Mouse (Mus musculus) midbrain, embryonic 16.5 days (tissue): ENCODE data around the gene Zc3h7b. TPM values are rescaled to one million over a fixed set of nuclear protein-coding genes. Genes with fewer than 3 reads are reported as not detected.
A peak's percentile ranks its signal among the peaks of the same experiment; 100 is the strongest.
"Not testable (repeated sequence)": the region's sequence is repeated elsewhere in the genome, so short reads cannot be mapped to it uniquely, and the experiment has no call there.

Experiments
- ATAC-seq: fragments of 200-750 bp; cut with Nextera tagmentation; 2 replicates; pipeline ENCODE4 v1.8.0; 2017; ENCODE audit warnings: moderate TSS enrichment
- H3K27ac ChIP-seq: fragments of 300-500 bp; sonication (generic); 2 replicates; pipeline ENCODE4 v1.5.1; 2014; ENCODE audit warnings: mild to moderate bottlenecking, low read length, mixed read lengths
- H3K27me3 ChIP-seq: fragments of 300-500 bp; sonication (generic); 2 replicates; pipeline ENCODE4 v1.6.1; 2014; ENCODE audit warnings: low read depth, low read length, mixed read lengths; ENCODE audit not compliant: control insufficient read depth, insufficient read depth
- H3K36me3 ChIP-seq: fragments of 300-500 bp; sonication (generic); 2 replicates; pipeline ENCODE4 v1.6.1; 2014; ENCODE audit warnings: mild to moderate bottlenecking, low read length, moderate library complexity, mixed read lengths; ENCODE audit not compliant: control insufficient read depth, insufficient read depth
- H3K4me1 ChIP-seq: fragments of 300-500 bp; sonication (generic); 2 replicates; pipeline ENCODE4 v1.6.1; 2014; ENCODE audit warnings: mild to moderate bottlenecking, low read length, mixed read lengths; ENCODE audit not compliant: control insufficient read depth, insufficient read depth
- H3K4me2 ChIP-seq: fragments of 300-500 bp; sonication (generic); 2 replicates; pipeline ENCODE4 v1.6.1; 2014; ENCODE audit warnings: mild to moderate bottlenecking, low read length, mixed read lengths
- H3K4me3 ChIP-seq: fragments of 300-500 bp; sonication (generic); 2 replicates; pipeline ENCODE4 v1.5.1; 2014; ENCODE audit warnings: low read depth, mild to moderate bottlenecking, low read length, moderate library complexity, mixed read lengths
- H3K9ac ChIP-seq: fragments of 300-500 bp; sonication (generic); 2 replicates; pipeline ENCODE4 v1.6.1; 2014; ENCODE audit warnings: low read depth, low read length, mixed read lengths
- H3K9me3 ChIP-seq: fragments of 300-500 bp; sonication (generic); replicated peaks from 2 replicates; pipeline ENCODE4 v1.6.1; 2014; ENCODE audit warnings: mild to moderate bottlenecking, low read length, mixed read lengths; ENCODE audit not compliant: control insufficient read depth, poor library complexity, severe bottlenecking
- WGBS: fragments of 180-500 bp; shearing (Covaris S2); extraction: QIAGEN DNeasy Blood & Tissue Kit; methylation state at CpG from one replicate; pipeline ENCODE4 v1.1.7; 2014; 5-methylcytosine and 5-hydroxymethylcytosine counted together
- polyA plus RNA-seq: library from polyadenylated mRNA; unstranded; fragments of >200 nt; fragmentation: Nextera tagmentation; extraction: Ambion mirVana; gene quantifications from 2 replicates; pipeline ENCODE4 v1.2.1, GENCODE M21; 2015

Gene Zc3h7b
- polyA plus RNA-seq, 1 experiment from 2014 or later: 54.2 TPM

DNA sequence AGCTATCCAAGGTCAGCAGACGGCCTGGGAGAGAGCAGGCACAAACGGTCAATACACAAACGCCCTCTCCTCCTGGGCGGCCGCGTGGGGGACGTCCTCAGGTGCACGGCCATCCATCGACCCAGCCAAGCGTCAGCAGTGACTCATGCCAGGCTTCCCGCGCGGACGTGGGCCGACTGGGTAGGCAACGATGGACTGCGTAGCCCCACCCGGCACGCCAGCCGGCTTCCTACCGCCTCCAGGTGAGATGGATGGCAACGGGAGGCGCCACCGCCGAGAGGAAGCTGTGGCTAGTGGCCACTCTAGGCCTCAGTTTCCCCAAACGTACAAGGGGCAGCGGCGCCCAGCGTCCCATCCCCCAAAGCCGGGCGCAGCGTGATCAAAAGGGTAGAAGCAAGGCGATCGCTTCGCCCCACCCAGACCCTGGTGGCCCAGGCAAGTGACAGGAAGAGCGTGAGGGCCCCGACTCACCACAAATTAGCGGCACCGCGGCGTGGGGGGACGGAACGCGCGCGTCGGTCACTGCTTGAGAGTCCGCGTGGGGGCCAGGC is 15.5 kb upstream of the Zc3h7b start:
- peaks cover 15% of the 10 kb centered on the region for H3K4me1 ChIP-seq
- H3K4me2 ChIP-seq: peak overlapping the region; percentile 91
- peak overlapping the region; percentile 66 for H3K4me3 ChIP-seq
- peak overlapping the region; percentile 87 for H3K9ac ChIP-seq
- H3K27ac ChIP-seq: peak overlapping the region; percentile 43
- H3K27me3 ChIP-seq: no peaks in the 10 kb centered on the region
- peak; percentile 54 for ATAC-seq
- no peaks in the 10 kb centered on the region for H3K9me3 ChIP-seq
- H3K36me3 ChIP-seq: no peaks in the 10 kb centered on the region
- 0% methylated on average over 49 of the region's 49 CpGs for WGBS

DNA sequence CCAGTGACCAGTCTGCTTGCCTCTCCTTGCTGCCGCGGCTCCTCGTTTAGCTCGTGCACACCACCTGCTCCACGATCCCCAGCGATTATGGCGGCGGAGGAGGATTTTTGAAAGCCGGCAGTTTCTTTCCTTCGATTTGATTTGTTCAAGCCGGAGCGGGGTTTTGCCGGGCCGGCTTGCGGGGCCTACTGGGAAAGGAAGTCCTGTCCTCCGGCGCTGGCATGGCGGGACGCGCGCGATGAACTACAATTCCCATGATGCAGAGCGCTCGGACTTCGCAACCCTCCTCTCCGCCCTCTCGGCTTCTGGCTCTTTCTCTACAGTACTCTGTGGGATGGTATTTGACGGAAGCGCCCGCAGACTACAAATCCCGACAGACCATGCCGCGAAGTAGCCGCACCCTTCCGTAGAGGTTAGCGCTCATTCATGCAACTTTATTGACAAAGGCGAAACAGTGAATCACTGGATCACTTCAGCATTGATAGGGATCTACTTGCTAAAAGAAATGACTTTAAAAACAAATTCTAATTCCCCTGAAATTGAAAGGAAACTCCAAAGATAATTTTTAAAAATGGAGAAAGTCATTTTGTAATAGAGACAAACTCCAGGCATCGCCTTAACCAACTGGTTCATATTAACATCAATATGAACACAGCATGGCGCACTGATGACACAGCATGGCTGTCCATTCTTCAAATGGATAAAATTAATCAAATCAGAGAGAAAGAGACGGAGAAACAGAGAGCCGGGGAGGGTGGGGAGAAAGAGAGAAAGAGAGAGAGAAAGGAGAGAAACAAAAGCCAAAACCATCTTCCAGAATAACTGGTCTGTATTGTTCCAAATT is 14.8 kb upstream of the Zc3h7b start:
- Histone ChIP-seq H3K4me3 (peak overlapping the region; percentile 66), H3K36me3 (no peaks in the 10 kb centered on the region), H3K9me3 (no peaks in the 10 kb centered on the region), H3K27me3 (no peaks in the 10 kb centered on the region), H3K4me2 (peak overlapping the region; percentile 91), H3K4me1 (peaks cover 15% of the 10 kb centered on the region), H3K9ac (peak overlapping the region; percentile 87), H3K27ac (peak overlapping the region; percentile 43)
- ATAC-seq: peak; percentile 99
- WGBS: 5% methylated on average over 40 of the region's 41 CpGs

DNA sequence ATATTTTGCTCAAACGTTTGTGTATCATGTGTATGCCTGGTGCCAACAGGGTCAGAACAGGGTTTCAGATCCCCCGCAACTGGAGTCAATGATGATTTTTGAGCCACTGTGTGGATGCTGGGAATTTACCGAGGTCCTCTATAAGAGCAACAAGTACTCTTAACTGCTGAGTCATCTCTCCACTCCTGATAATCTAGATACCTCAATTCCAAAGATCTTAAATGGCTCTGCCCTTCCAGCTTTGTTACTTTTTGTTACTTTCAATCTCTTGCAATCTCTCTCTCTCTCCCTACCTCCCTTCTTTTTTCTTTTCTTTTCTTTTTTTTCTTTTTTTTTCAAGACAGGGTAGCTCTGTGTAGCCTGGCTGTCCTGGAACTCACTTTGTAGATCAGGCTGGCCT is 9.8 kb upstream of the Zc3h7b start:
- Histone ChIP-seq H3K9ac (no peak overlapping the region), H3K9me3 (no peaks in the 10 kb centered on the region), H3K36me3 (no peaks in the 10 kb centered on the region), H3K4me3 (no peak overlapping the region), H3K4me2 (no peak overlapping the region), H3K27ac (no peak overlapping the region), H3K4me1 (no peaks in the 10 kb centered on the region), H3K27me3 (no peaks in the 10 kb centered on the region)
- no peak for ATAC-seq
- 66% methylated on average over 3 of the region's 3 CpGs for WGBS

DNA sequence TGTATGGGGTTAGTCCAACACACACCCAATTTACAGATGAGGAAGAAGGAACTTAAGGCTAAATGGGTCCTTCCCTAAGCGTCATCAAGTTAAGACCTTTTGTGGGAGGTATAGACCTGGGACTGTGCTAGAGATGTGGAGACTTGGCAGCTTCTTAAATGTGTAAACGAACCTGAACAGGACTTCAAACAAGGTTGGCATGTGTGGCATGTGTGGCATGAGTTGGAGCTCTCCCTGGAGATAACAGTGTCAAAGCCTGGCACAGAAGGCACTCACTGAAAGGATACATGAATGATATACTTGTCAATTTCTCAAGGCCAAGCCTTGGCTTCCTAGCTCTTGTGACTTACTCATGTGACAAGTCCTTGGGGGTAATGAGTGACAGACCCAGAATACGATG is 5.6 kb upstream of the Zc3h7b start:
- no peak overlapping the region for H3K27ac ChIP-seq
- no peaks in the 10 kb centered on the region for H3K36me3 ChIP-seq
- H3K9me3 ChIP-seq: no peaks in the 10 kb centered on the region
- no peaks in the 10 kb centered on the region for H3K27me3 ChIP-seq
- no peak overlapping the region for H3K4me3 ChIP-seq
- H3K4me1 ChIP-seq: peaks cover 2% of the 10 kb centered on the region
- no peak overlapping the region for H3K4me2 ChIP-seq
- WGBS: 86% methylated on average over 3 of the region's 3 CpGs
- no peak for ATAC-seq
- H3K9ac ChIP-seq: no peak overlapping the region

DNA sequence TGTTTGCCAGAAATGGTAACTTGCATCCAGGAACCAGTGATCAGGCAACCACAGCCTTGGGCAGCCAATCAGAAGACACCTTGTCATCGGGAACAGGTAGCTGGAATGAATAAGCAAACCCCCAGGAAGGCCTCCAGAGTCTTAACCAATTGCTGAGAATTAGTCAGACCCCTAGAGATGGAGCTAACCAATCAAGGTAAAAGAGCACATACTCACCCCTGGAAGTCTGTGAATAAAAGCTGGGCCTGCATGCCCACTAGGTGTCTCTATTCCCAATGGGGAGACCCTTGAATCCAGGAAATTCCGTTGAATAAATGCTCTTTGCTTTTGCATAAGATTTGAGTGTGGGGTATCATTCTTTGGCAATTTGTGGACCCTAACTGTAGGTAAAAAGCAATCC is 4.9 kb upstream of the Zc3h7b start:
- Histone ChIP-seq H3K9me3 (no peaks in the 10 kb centered on the region), H3K9ac (no peak overlapping the region), H3K4me1 (peaks cover 5% of the 10 kb centered on the region), H3K27me3 (no peaks in the 10 kb centered on the region), H3K4me2 (no peak overlapping the region), H3K27ac (no peak overlapping the region), H3K4me3 (no peak overlapping the region), H3K36me3 (no peaks in the 10 kb centered on the region)
- 10% methylated on average over 2 of the region's 2 CpGs for WGBS
- ATAC-seq: no peak

DNA sequence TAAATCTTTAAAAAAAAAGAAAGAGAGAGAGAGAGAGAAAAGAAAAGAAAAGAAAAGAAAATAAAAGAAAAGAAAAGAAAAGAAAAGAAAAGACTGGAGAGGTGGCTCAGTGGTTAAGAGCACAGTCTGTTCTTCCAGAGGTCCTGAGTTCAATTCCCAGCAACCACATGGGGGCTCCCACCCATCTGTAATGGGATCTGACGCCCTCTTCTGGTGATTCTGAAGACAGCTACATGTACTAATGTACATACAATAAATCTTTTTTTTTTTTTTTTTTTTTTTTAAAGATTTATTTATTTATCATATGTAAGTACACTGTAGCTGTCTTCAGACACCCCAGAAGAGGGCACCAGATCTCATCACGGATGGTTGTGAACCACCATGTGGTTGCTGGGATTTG is 2.5 kb upstream of the Zc3h7b start:
- H3K4me2 ChIP-seq, H3K9ac ChIP-seq, H3K27ac ChIP-seq, ATAC-seq, H3K27me3 ChIP-seq, H3K9me3 ChIP-seq, H3K36me3 ChIP-seq, H3K4me3 ChIP-seq: not testable (repeated sequence)
- 35% methylated on average over 2 of the region's 2 CpGs for WGBS
- H3K4me1 ChIP-seq: peaks cover 15% of the 10 kb centered on the region

DNA sequence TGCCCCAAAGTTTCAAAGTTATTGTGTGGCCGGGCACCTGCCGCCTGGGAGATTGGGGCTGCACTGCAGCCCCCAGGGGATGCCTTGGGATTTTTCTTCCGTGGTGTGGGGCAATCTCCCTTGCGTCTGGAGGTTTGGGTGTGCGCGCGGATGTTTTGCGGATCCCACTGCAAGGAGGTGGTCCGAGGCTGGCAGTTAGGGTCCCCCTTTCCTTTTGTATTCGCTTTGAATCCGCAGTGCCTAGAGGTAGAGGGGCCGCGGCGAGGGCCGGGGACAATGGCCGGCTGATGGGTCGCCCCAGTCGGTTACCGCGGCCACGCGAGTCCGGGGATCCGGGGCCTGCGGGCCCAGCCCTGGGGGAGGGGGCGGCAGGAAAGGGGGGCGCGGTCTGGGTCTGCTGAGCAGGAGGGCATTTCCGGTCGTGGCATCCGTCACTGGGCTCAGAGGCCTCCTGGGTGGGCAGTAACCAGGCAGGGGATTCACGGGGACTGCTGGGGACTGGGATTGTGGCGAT is 801 bp downstream of the Zc3h7b start:
- Histone ChIP-seq H3K36me3 (no peaks in the 10 kb centered on the region), H3K9ac (peak overlapping the region; percentile 94), H3K4me3 (peak overlapping the region; percentile 85), H3K9me3 (no peaks in the 10 kb centered on the region), H3K4me1 (peaks cover 23% of the 10 kb centered on the region), H3K4me2 (peak overlapping the region; percentile 80), H3K27me3 (no peaks in the 10 kb centered on the region), H3K27ac (peak overlapping the region; percentile 92)
- under 1% methylated on average over 33 of the region's 33 CpGs for WGBS
- ATAC-seq: peak; percentile 88

DNA sequence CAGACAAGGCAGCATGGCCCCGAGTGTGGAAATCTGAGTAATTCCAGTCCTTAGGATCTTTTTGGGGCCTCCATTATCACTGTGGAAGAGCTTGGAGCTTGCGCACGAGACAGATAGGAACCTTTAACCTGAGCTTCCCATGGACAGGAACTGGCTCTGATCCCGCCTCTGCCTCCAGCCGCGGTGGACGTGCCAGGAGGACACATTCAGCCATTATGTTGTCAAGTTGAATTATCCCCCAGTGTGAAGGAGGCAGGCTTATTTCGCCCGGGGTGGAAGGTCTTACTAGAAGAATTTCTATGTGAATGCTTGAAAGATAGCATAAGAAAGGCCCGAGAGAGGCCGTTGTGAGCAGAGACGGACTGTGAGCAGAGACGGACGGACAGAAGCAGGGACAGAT is 4.9 kb downstream of the Zc3h7b start:
- Histone ChIP-seq H3K36me3 (no peaks in the 10 kb centered on the region), H3K9me3 (no peaks in the 10 kb centered on the region), H3K27ac (no peak overlapping the region), H3K4me2 (no peak overlapping the region), H3K9ac (no peak overlapping the region), H3K4me1 (peaks cover 18% of the 10 kb centered on the region), H3K27me3 (no peaks in the 10 kb centered on the region), H3K4me3 (no peak overlapping the region)
- 52% methylated on average over 14 of the region's 14 CpGs for WGBS
- ATAC-seq: no peak

DNA sequence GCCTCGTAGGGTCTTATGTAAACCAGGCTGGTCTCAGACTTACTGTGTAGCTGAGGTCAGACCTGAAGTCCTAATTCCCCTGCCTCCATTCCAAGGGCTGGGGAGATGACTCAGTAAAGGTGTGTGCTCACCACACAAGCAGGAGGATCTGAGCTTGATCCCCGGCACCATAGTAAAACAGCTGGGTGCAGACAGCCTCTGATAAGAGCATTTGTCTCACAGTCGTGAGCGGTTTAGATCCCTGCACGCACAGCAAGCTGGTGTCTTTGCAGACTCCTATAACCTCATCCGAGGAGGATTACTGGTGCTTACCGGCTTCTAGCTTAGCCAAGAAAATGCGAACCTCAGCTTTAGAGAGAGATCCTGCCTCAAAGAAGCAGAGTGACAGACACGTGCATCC is 8.8 kb downstream of the Zc3h7b start:
- WGBS: 97% methylated on average over 9 of the region's 9 CpGs
- H3K4me1 ChIP-seq: peaks cover 5% of the 10 kb centered on the region; the same call in 1 of the 2 replicates

More for the DNA sequence above, 8.8 kb downstream of the Zc3h7b start:
- no peak overlapping the region for H3K4me3 ChIP-seq
- no peak for ATAC-seq
- no peak overlapping the region for H3K9ac ChIP-seq
- no peaks in the 10 kb centered on the region for H3K9me3 ChIP-seq
- H3K36me3 ChIP-seq: no peaks in the 10 kb centered on the region
- H3K27ac ChIP-seq: no peak overlapping the region
- no peak overlapping the region for H3K4me2 ChIP-seq
- no peaks in the 10 kb centered on the region for H3K27me3 ChIP-seq
